Comparison of ENCODE assay signal across 10 mouse cellular contexts in genomic region chr19:25315458-25315889, GRCm38 (mm10).
DNase-seq lines count a peak whose midpoint lies in the region; ATAC-seq and TF ChIP-seq lines count a peak whose summit lies in the region.
"Had no signal": no experiment of that assay in that cellular context is flagged by ENCODE, and none has a peak within 500 bp of the region (broad histone marks: within the 10 kb centered on the region; RNA-seq: fewer than 3 reads in every experiment).

No protein-coding gene starts in this region.

- H3K27me3 ChIP-seq in kidney, embryonic 14.5 days (ENCODE audit: control insufficient read depth, insufficient read depth, low read length) = no peaks in the 10 kb centered on the region
- H3K27me3 ChIP-seq in neural tube, embryonic 15.5 days (replicated peaks) = no peaks in the 10 kb centered on the region
- H3K27me3 ChIP-seq in forebrain, embryonic 11.5 days (ENCODE audit: control insufficient read depth, insufficient read depth, low read length) = no peaks in the 10 kb centered on the region

- DNase-seq in kidney, adult 11 months = no peak
- peak; percentile 45 for DNase-seq in brain, embryonic 14.5 days (ENCODE audit: low read depth)
- peak; percentile 25 to 27 for DNase-seq in heart, postnatal 10 days
- no peak for DNase-seq in adipocyte (ENCODE audit: low spot score)
- DNase-seq in forebrain, embryonic 11.5 days (ENCODE audit: low spot score) = no peak
- no peak for DNase-seq in urinary bladder, postnatal 25 days (ENCODE audit: low spot score)

- H3K4me2 ChIP-seq in kidney, embryonic 14.5 days (replicated peaks; ENCODE audit: low read depth, low read length) = no peak overlapping the region
- H3K4me2 ChIP-seq in neural tube, embryonic 15.5 days = no peak overlapping the region
- no peak overlapping the region for H3K4me2 ChIP-seq in forebrain, embryonic 11.5 days (ENCODE audit: low read depth, low read length, severe bottlenecking)
- H3K4me2 ChIP-seq: liver, embryonic 11.5 days had no signal

- no peaks in the 10 kb centered on the region for H3K9me3 ChIP-seq in kidney, embryonic 14.5 days (ENCODE audit: control insufficient read depth, low read length)
- no peaks in the 10 kb centered on the region for H3K9me3 ChIP-seq in neural tube, embryonic 15.5 days (replicated peaks)
- no peaks in the 10 kb centered on the region for H3K9me3 ChIP-seq in forebrain, embryonic 11.5 days (ENCODE audit: control insufficient read depth, low read length)

- no peak overlapping the region for H3K9ac ChIP-seq in kidney, embryonic 14.5 days (ENCODE audit: low read depth, low read length)
- H3K9ac ChIP-seq in neural tube, embryonic 15.5 days (replicated peaks) = no peak overlapping the region
- no peak overlapping the region for H3K9ac ChIP-seq in forebrain, embryonic 11.5 days (ENCODE audit: low read length)

- peak; percentile 49; the same call in 1 of the 2 replicates for ATAC-seq in kidney, embryonic 14.5 days (ENCODE audit: low FRiP score, low TSS enrichment)
- ATAC-seq in neural tube, embryonic 15.5 days (ENCODE audit: low FRiP score) = peak; percentile 55; the same call in 1 of the 2 replicates
- no peak for ATAC-seq in forebrain, embryonic 11.5 days (replicated peaks; ENCODE audit: low FRiP score)
- ATAC-seq: inflammation-experienced regulatory T-cells, adult 6 months had no signal

- TF ChIP-seq CTCF in brain, embryonic 14.5 days (IDR thresholded peaks at IDR 0.05; ENCODE audit: borderline replicate concordance, extremely low read depth, insufficient read depth, insufficient read length) = no peak

- no peak overlapping the region for H3K4me3 ChIP-seq in kidney, embryonic 14.5 days (ENCODE audit: low read length)
- H3K4me3 ChIP-seq in neural tube, embryonic 15.5 days (replicated peaks) = no peak overlapping the region
- no peak overlapping the region for H3K4me3 ChIP-seq in forebrain, embryonic 11.5 days (ENCODE audit: low read depth, low read length)

- no peak overlapping the region for H3K27ac ChIP-seq in kidney, embryonic 14.5 days (ENCODE audit: low read depth, low read length)
- peak overlapping the region; percentile 4; the same call in 1 of the 2 replicates for H3K27ac ChIP-seq in neural tube, embryonic 15.5 days (replicated peaks)
- no peak overlapping the region for H3K27ac ChIP-seq in forebrain, embryonic 11.5 days (ENCODE audit: low read depth, low read length)

- peaks cover 9% of the 10 kb centered on the region; the same call in 1 of the 2 replicates for H3K4me1 ChIP-seq in kidney, embryonic 14.5 days (ENCODE audit: control insufficient read depth, insufficient read depth, low read length)
- peaks cover 7% of the 10 kb centered on the region for H3K4me1 ChIP-seq in neural tube, embryonic 15.5 days
- peaks cover 2% of the 10 kb centered on the region; the same call in 1 of the 2 replicates for H3K4me1 ChIP-seq in forebrain, embryonic 11.5 days (replicated peaks; ENCODE audit: control insufficient read depth, insufficient read depth, low read length)

- H3K36me3 ChIP-seq in kidney, embryonic 14.5 days (ENCODE audit: control insufficient read depth, insufficient read depth, low read length) = no peaks in the 10 kb centered on the region
- H3K36me3 ChIP-seq in neural tube, embryonic 15.5 days = no peaks in the 10 kb centered on the region
- no peaks in the 10 kb centered on the region for H3K36me3 ChIP-seq in forebrain, embryonic 11.5 days (ENCODE audit: control insufficient read depth, insufficient read depth, low read length)

- intact Hi-C loops in heart, postnatal 10 days (cut with DNase I) = loop anchor here (5.0 kb wide), 1 partner anchor 78 kb away; the partner anchor contains the start of gene Kank1

- WGBS in kidney, embryonic 14.5 days = 45% methylated on average over 14 of the region's 14 CpGs
- WGBS in neural tube, embryonic 15.5 days = 45% methylated on average over 14 of the region's 14 CpGs
- WGBS in forebrain, embryonic 11.5 days = 80% methylated on average over 14 of the region's 14 CpGs

- TF ChIP-seq POLR2A in brain, embryonic 14.5 days (IDR thresholded peaks at IDR 0.05; ENCODE audit: borderline replicate concordance, extremely low read depth, insufficient read depth, insufficient read length, poor library complexity, severe bottlenecking) = no peak

Comparison
In these comparisons a context has a peak if more than half of its experiments do, and no peak if none do; other contexts are left out.
1. DNase-seq: peak in brain, embryonic 14.5 days (single experiment) and heart, postnatal 10 days (2 of 2); none in kidney, adult 11 months (single experiment), adipocyte (single experiment), forebrain, embryonic 11.5 days (single experiment) and urinary bladder, postnatal 25 days (single experiment).